Mouse (Mus musculus) megakaryocyte, embryonic 14.5 days (primary cell): ENCODE measurements around the gene Tspan15. TPM values are rescaled to one million over a fixed set of nuclear protein-coding genes. Genes with fewer than 3 reads are reported as not detected.

Experiments
- H3K27me3 ChIP-seq: replicated peaks from 2 replicates; pipeline ENCODE3; 2012; ENCODE audit warnings: inconsistent platforms
- H3K36me3 ChIP-seq: replicated peaks from 2 replicates; pipeline ENCODE3; 2012; ENCODE audit warnings: low read length, inconsistent platforms, mixed read lengths
- H3K4me1 ChIP-seq: 2 replicates; pipeline ENCODE4 v1.6.1; 2012; ENCODE audit warnings: inconsistent platforms
- H3K4me3 ChIP-seq: replicated peaks from 2 replicates; pipeline ENCODE3; 2012; ENCODE audit warnings: moderate library complexity, mild to moderate bottlenecking, inconsistent platforms
- H3K9me3 ChIP-seq: 2 replicates; pipeline ENCODE4 v1.6.1; 2012; ENCODE audit warnings: inconsistent platforms
- FLI1 ChIP-seq: IDR thresholded peaks from 2 replicates; pipeline ENCODE4 v1.6.1; 2012; ENCODE audit warnings: low read length, inconsistent platforms, mixed read lengths
- GATA1 ChIP-seq: IDR thresholded peaks from 3 replicates; pipeline ENCODE4 v1.6.1; 2012; ENCODE audit warnings: mixed read lengths, low read length, inconsistent platforms, borderline replicate concordance
- polyA plus RNA-seq: library from polyadenylated mRNA; stranded (reverse); fragments of >175 nt; gene quantifications from 2 replicates; pipeline ENCODE4 v1.2.3, GENCODE M21; 2012; ENCODE audit warnings: low replicate concordance; ENCODE audit not compliant: insufficient read depth

Tspan15 gene
- polyA plus RNA-seq, 1 experiment, result not detected

DNA sequence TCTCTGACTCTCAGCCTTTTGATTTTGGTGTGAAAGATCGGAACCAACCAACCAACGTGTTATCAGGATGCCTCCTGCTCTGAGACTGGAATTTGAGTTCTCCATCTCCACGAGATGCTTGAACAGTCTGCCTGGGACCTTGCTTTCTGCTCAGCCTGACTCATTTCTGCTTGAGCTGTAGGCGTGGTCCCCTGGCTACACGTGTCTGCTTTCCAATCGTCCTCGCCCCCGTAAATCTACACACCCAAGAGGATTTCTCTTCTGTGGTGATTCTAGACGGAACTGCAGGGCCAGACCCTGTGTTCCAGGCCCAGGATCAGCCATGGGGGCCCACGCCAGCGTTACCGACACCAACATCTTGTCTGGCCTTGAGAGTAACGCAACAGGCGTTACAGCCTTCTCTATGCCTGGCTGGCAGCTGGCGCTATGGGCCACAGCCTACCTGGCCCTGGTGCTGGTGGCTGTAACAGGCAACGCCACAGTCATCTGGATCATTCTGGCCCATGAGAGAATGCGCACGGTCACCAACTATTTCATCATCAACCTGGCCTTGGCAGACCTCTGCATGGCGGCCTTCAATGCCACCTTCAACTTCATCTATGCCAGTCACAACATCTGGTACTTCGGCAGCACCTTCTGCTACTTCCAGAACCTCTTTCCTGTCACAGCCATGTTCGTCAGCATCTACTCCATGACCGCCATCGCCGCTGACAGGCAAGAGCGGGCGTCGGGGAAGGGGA is 21.6 kb upstream of the Tspan15 start:
- TF ChIP-seq FLI1 (no peak), GATA1 (no peak)
- H3K4me1 ChIP-seq, result peaks cover 10% of the 10 kb centered on the region
- H3K36me3 ChIP-seq, result no peaks in the 10 kb centered on the region
- H3K4me3 ChIP-seq, result no peak overlapping the region
- peaks cover 56% of the 10 kb centered on the region for H3K27me3 ChIP-seq
- H3K9me3 ChIP-seq, result no peaks in the 10 kb centered on the region

DNA sequence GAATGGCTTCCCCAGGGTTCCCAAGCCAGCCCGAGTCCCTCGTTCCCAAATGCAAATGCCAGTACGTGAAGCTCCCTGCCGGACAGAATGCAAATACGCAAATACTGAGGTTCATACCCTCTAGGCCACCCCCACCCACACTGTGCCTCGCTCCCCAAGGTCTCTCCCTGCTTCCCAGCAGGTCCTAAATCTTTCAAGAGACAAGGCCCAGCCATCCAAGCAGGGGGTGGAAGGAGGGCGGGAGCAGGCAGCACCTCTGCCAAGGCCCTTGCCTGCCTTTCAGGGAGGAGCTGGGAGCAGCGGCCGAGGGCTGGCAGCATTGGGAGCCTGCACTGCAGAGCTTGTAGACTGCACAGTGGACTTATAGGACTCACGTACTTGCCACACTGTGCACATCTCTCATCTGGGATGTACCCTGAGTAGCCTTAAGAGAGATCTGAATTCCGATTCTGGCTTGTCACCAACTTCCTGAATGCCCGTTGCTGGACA is 21.0 kb upstream of the Tspan15 start, which contains the start of gene Tacr2:
Tacr2 (plus strand) TSS at position 439 of the 489 bp plus-strand sequence.
- Histone ChIP-seq H3K4me1 (peaks cover 13% of the 10 kb centered on the region), H3K36me3 (no peaks in the 10 kb centered on the region), H3K27me3 (peaks cover 60% of the 10 kb centered on the region), H3K4me3 (no peak within 1 kb of the TSS), H3K9me3 (no peaks in the 10 kb centered on the region)
- TF ChIP-seq GATA1 (no peak), FLI1 (no peak)

GRCm38 (mm10) chr10:62247815-62248214 is 16.8 kb upstream of the Tspan15 start:
- H3K9me3 ChIP-seq, result peaks cover 17% of the 10 kb centered on the region

GRCm38 (mm10) chr10:62247156-62247555 is 16.1 kb upstream of the Tspan15 start:
- no peak for TF ChIP-seq FLI1
- no peak for TF ChIP-seq GATA1
- no peak overlapping the region for H3K4me3 ChIP-seq
- H3K9me3 ChIP-seq, result peaks cover 17% of the 10 kb centered on the region
- peaks cover 48% of the 10 kb centered on the region for H3K27me3 ChIP-seq
- peaks cover 18% of the 10 kb centered on the region for H3K4me1 ChIP-seq
- H3K36me3 ChIP-seq, result no peaks in the 10 kb centered on the region

More at GRCm38 (mm10) chr10:62247815-62248214, 16.8 kb upstream of the Tspan15 start:
- no peak overlapping the region for H3K4me3 ChIP-seq
- peaks cover 18% of the 10 kb centered on the region for H3K4me1 ChIP-seq
- TF ChIP-seq FLI1 (no peak), GATA1 (no peak)
- no peaks in the 10 kb centered on the region for H3K36me3 ChIP-seq
- peaks cover 50% of the 10 kb centered on the region for H3K27me3 ChIP-seq

- peaks cover 18% of the 10 kb centered on the region for H3K4me1 ChIP-seq
Measured at GRCm38 (mm10) chr10:62244067-62244466, 13.0 kb upstream of the Tspan15 start.

GRCm38 (mm10) chr10:62242896-62243295 is 11.8 kb upstream of the Tspan15 start:
- Histone ChIP-seq H3K27me3 (peaks cover 39% of the 10 kb centered on the region), H3K36me3 (no peaks in the 10 kb centered on the region), H3K9me3 (peaks cover 17% of the 10 kb centered on the region), H3K4me1 (peaks cover 10% of the 10 kb centered on the region), H3K4me3 (no peak overlapping the region)
- TF ChIP-seq GATA1 (no peak), FLI1 (no peak)

More at GRCm38 (mm10) chr10:62244067-62244466, 13.0 kb upstream of the Tspan15 start:
- H3K9me3 ChIP-seq, result peaks cover 17% of the 10 kb centered on the region
- no peak for TF ChIP-seq GATA1
- TF ChIP-seq FLI1, result no peak
- no peak overlapping the region for H3K4me3 ChIP-seq
- H3K36me3 ChIP-seq, result no peaks in the 10 kb centered on the region
- H3K27me3 ChIP-seq, result peaks cover 45% of the 10 kb centered on the region

GRCm38 (mm10) chr10:62242358-62242757 is 11.3 kb upstream of the Tspan15 start:
- TF ChIP-seq FLI1 (no peak), GATA1 (no peak)
- H3K4me3 ChIP-seq, result no peak overlapping the region
- no peaks in the 10 kb centered on the region for H3K36me3 ChIP-seq
- peaks cover 35% of the 10 kb centered on the region for H3K27me3 ChIP-seq
- peaks cover 17% of the 10 kb centered on the region for H3K9me3 ChIP-seq
- H3K4me1 ChIP-seq, result peaks cover 5% of the 10 kb centered on the region; the same call in 1 of the 2 replicates

DNA sequence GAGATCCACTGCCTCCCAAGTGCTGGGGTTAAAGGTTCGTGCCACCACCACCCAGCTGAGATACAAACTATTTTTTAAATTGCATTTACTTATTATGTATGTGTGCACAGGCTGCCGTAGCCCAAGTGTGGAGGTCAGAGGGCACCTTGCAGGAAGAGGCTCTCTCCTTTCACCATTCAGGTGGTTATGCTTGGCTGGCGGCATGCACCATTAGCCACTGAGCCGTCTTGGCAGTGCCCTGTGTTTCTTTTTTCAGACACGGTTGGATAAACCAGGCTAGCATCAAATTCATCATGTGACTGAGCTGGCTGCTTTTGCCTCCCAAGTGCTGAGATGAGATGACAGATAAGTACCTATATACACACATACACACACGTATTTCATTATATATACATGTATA is 8.2 kb upstream of the Tspan15 start:
- Histone ChIP-seq H3K4me1 (0 out of 2 replicates have a peak, but pooled peaks cover 4% of the 10 kb centered on the region), H3K4me3 (no peak overlapping the region), H3K9me3 (peaks cover 11% of the 10 kb centered on the region), H3K36me3 (no peaks in the 10 kb centered on the region), H3K27me3 (peaks cover 41% of the 10 kb centered on the region)
- TF ChIP-seq FLI1 (no peak), GATA1 (no peak)

DNA sequence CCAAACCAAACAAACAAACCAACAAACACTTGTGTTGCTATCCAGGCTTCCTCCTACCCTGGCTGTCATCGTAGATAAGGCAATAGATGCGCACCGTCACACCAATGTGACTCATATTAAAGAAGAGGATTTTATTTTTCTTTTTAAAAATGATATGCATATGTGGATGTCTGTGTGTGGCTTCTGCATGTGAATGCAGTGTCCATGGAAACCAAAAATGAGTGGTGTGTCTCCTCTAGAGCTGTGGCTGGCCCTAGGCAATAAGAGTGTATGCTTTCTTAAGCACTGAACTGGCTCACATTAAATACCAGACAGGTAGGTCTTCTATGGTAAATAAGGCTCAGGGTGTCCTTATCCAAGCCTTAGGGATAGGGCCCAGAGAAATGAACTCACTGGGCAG is 7.6 kb upstream of the Tspan15 start:
- H3K36me3 ChIP-seq, result no peaks in the 10 kb centered on the region
- H3K27me3 ChIP-seq, result peaks cover 39% of the 10 kb centered on the region
- H3K4me1 ChIP-seq, result no peaks in the 10 kb centered on the region
- TF ChIP-seq FLI1 (no peak), GATA1 (no peak)
- H3K9me3 ChIP-seq, result peaks cover 5% of the 10 kb centered on the region
- no peak overlapping the region for H3K4me3 ChIP-seq

- no peak for TF ChIP-seq GATA1
- TF ChIP-seq FLI1, result no peak
- Histone ChIP-seq H3K4me1 (no peaks in the 10 kb centered on the region), H3K36me3 (no peaks in the 10 kb centered on the region)
Measured at GRCm38 (mm10) chr10:62237205-62237604, 6.2 kb upstream of the Tspan15 start.

GRCm38 (mm10) chr10:62236165-62236564 is 5.1 kb upstream of the Tspan15 start:
- H3K9me3 ChIP-seq, result no peaks in the 10 kb centered on the region; the same call in 1 of the 2 replicates
- peaks cover 52% of the 10 kb centered on the region for H3K27me3 ChIP-seq
- no peaks in the 10 kb centered on the region for H3K36me3 ChIP-seq
- H3K4me3 ChIP-seq, result no peak overlapping the region
- TF ChIP-seq FLI1 (no peak), GATA1 (no peak)
- peaks cover 4% of the 10 kb centered on the region for H3K4me1 ChIP-seq

More at GRCm38 (mm10) chr10:62237205-62237604, 6.2 kb upstream of the Tspan15 start:
- Histone ChIP-seq H3K9me3 (no peaks in the 10 kb centered on the region; the same call in 1 of the 2 replicates), H3K27me3 (peaks cover 48% of the 10 kb centered on the region), H3K4me3 (no peak overlapping the region)
